Mouse (Mus musculus): ENCODE results near the gene Gemin6. TPM values are rescaled to one million over a fixed set of nuclear protein-coding genes. Genes with fewer than 3 reads are reported as not detected.
"Not testable (repeated sequence)": the region's sequence is repeated elsewhere in the genome, so short reads cannot be mapped to it uniquely, and the experiment has no call there.

The Gemin6 gene
- polyA plus RNA-seq, 1 experiment from 2014 or later = 18.2 TPM

GRCm38 (mm10) chr17:80223829-80224228 lies 412 bp upstream of the Gemin6 start:
- peak; percentile 64 for ATAC-seq
- Histone ChIP-seq H3K27me3 (ENCODE audit: control insufficient read depth, insufficient read depth, low read depth, low read length) (no peaks in the 10 kb centered on the region), H3K4me1 (ENCODE audit: control insufficient read depth, insufficient read depth, low read length) (peaks cover 5% of the 10 kb centered on the region; the same call in 1 of the 2 replicates), H3K4me2 (ENCODE audit: low read length) (peak overlapping the region; percentile 76), H3K4me3 (ENCODE audit: low read depth, low read length) (peak overlapping the region; percentile 67), H3K27ac (ENCODE audit: low read length) (peak overlapping the region; percentile 78), H3K9ac (ENCODE audit: low read depth, low read length) (peak overlapping the region; percentile 63), H3K36me3 (ENCODE audit: control insufficient read depth, insufficient read depth, low read length) (no peaks in the 10 kb centered on the region), H3K9me3 (replicated peaks; ENCODE audit: control insufficient read depth, low read length, poor library complexity, severe bottlenecking) (no peaks in the 10 kb centered on the region)
- WGBS = 5% methylated on average over 9 of the region's 9 CpGs

- peak; percentile 26; the same call in 1 of the 2 replicates for ATAC-seq
- H3K9me3 ChIP-seq (replicated peaks; ENCODE audit: control insufficient read depth, low read length, poor library complexity, severe bottlenecking) = not testable (repeated sequence)
- WGBS = 57% methylated on average over 4 of the region's 5 CpGs
Observed at GRCm38 (mm10) chr17:80225142-80225541, 901 bp downstream of the Gemin6 start.

GRCm38 (mm10) chr17:80229396-80229795 lies 5.2 kb downstream of the Gemin6 start:
- Histone ChIP-seq H3K27ac (ENCODE audit: low read length) (no peak overlapping the region; the same call in 1 of the 2 replicates), H3K9me3 (replicated peaks; ENCODE audit: control insufficient read depth, low read length, poor library complexity, severe bottlenecking) (no peaks in the 10 kb centered on the region), H3K27me3 (ENCODE audit: control insufficient read depth, insufficient read depth, low read depth, low read length) (no peaks in the 10 kb centered on the region), H3K9ac (ENCODE audit: low read depth, low read length) (no peak overlapping the region), H3K4me3 (ENCODE audit: low read depth, low read length) (no peak overlapping the region), H3K4me1 (ENCODE audit: control insufficient read depth, insufficient read depth, low read length) (peaks cover 2% of the 10 kb centered on the region; the same call in 1 of the 2 replicates), H3K4me2 (ENCODE audit: low read length) (no peak overlapping the region), H3K36me3 (ENCODE audit: control insufficient read depth, insufficient read depth, low read length) (no peaks in the 10 kb centered on the region)
- ATAC-seq = no peak
- 93% methylated on average over 2 of the region's 2 CpGs for WGBS

More at GRCm38 (mm10) chr17:80225142-80225541, 901 bp downstream of the Gemin6 start:
- not testable (repeated sequence) for H3K27me3 ChIP-seq (ENCODE audit: control insufficient read depth, insufficient read depth, low read depth, low read length); H3K9ac ChIP-seq (ENCODE audit: low read depth, low read length); H3K4me1 ChIP-seq (ENCODE audit: control insufficient read depth, insufficient read depth, low read length); H3K36me3 ChIP-seq (ENCODE audit: control insufficient read depth, insufficient read depth, low read length); H3K27ac ChIP-seq (ENCODE audit: low read length)
- peak overlapping the region; percentile 76 for H3K4me2 ChIP-seq (ENCODE audit: low read length)
- H3K4me3 ChIP-seq (ENCODE audit: low read depth, low read length) = peak overlapping the region; percentile 67

- Histone ChIP-seq H3K27me3 (ENCODE audit: control insufficient read depth, insufficient read depth, low read depth, low read length) (no peaks in the 10 kb centered on the region), H3K27ac (ENCODE audit: low read length) (no peak overlapping the region), H3K9me3 (replicated peaks; ENCODE audit: control insufficient read depth, low read length, poor library complexity, severe bottlenecking) (no peaks in the 10 kb centered on the region), H3K36me3 (ENCODE audit: control insufficient read depth, insufficient read depth, low read length) (peaks cover 12% of the 10 kb centered on the region), H3K4me1 (ENCODE audit: control insufficient read depth, insufficient read depth, low read length) (no peaks in the 10 kb centered on the region), H3K4me2 (ENCODE audit: low read length) (no peak overlapping the region), H3K9ac (ENCODE audit: low read depth, low read length) (no peak overlapping the region), H3K4me3 (ENCODE audit: low read depth, low read length) (no peak overlapping the region)
- WGBS = 93% methylated on average over 5 of the region's 5 CpGs
- ATAC-seq = no peak
Observed at GRCm38 (mm10) chr17:80233844-80234243, 9.6 kb downstream of the Gemin6 start.

GRCm38 (mm10) chr17:80234376-80234775 lies 10.1 kb downstream of the Gemin6 start:
- no peak for ATAC-seq
- H3K9me3 ChIP-seq (replicated peaks; ENCODE audit: control insufficient read depth, low read length, poor library complexity, severe bottlenecking) = no peaks in the 10 kb centered on the region
- no peak overlapping the region for H3K4me2 ChIP-seq (ENCODE audit: low read length)
- no peaks in the 10 kb centered on the region for H3K27me3 ChIP-seq (ENCODE audit: control insufficient read depth, insufficient read depth, low read depth, low read length)
- H3K9ac ChIP-seq (ENCODE audit: low read depth, low read length) = no peak overlapping the region
- 92% methylated on average over 7 of the region's 7 CpGs for WGBS
- no peak overlapping the region for H3K4me3 ChIP-seq (ENCODE audit: low read depth, low read length)
- H3K36me3 ChIP-seq (ENCODE audit: control insufficient read depth, insufficient read depth, low read length) = peaks cover 12% of the 10 kb centered on the region
- H3K27ac ChIP-seq (ENCODE audit: low read length) = no peak overlapping the region
- no peaks in the 10 kb centered on the region for H3K4me1 ChIP-seq (ENCODE audit: control insufficient read depth, insufficient read depth, low read length)

GRCm38 (mm10) chr17:80235477-80235876 lies 11.2 kb downstream of the Gemin6 start:
- H3K4me3 ChIP-seq (ENCODE audit: low read depth, low read length) = no peak overlapping the region
- no peak overlapping the region for H3K27ac ChIP-seq (ENCODE audit: low read length)
- no peaks in the 10 kb centered on the region for H3K9me3 ChIP-seq (replicated peaks; ENCODE audit: control insufficient read depth, low read length, poor library complexity, severe bottlenecking)
- WGBS = 87% methylated on average over 3 of the region's 3 CpGs
- peaks cover 15% of the 10 kb centered on the region for H3K36me3 ChIP-seq (ENCODE audit: control insufficient read depth, insufficient read depth, low read length)
- H3K4me2 ChIP-seq (ENCODE audit: low read length) = no peak overlapping the region
- no peak for ATAC-seq
- H3K27me3 ChIP-seq (ENCODE audit: control insufficient read depth, insufficient read depth, low read depth, low read length) = no peaks in the 10 kb centered on the region
- H3K4me1 ChIP-seq (ENCODE audit: control insufficient read depth, insufficient read depth, low read length) = no peaks in the 10 kb centered on the region
- no peak overlapping the region for H3K9ac ChIP-seq (ENCODE audit: low read depth, low read length)

GRCm38 (mm10) chr17:80236805-80237204 lies 12.6 kb downstream of the Gemin6 start:
- no peak overlapping the region for H3K27ac ChIP-seq (ENCODE audit: low read length)
- H3K4me3 ChIP-seq (ENCODE audit: low read depth, low read length) = no peak overlapping the region
- ATAC-seq = no peak
- H3K36me3 ChIP-seq (ENCODE audit: control insufficient read depth, insufficient read depth, low read length) = peaks cover 21% of the 10 kb centered on the region
- H3K9me3 ChIP-seq (replicated peaks; ENCODE audit: control insufficient read depth, low read length, poor library complexity, severe bottlenecking) = no peaks in the 10 kb centered on the region
- WGBS = 89% methylated on average over 3 of the region's 3 CpGs
- no peak overlapping the region for H3K4me2 ChIP-seq (ENCODE audit: low read length)
- no peaks in the 10 kb centered on the region for H3K27me3 ChIP-seq (ENCODE audit: control insufficient read depth, insufficient read depth, low read depth, low read length)
- H3K4me1 ChIP-seq (ENCODE audit: control insufficient read depth, insufficient read depth, low read length) = no peaks in the 10 kb centered on the region
- H3K9ac ChIP-seq (ENCODE audit: low read depth, low read length) = no peak overlapping the region

- H3K27ac ChIP-seq (ENCODE audit: low read length) = no peak overlapping the region
- no peaks in the 10 kb centered on the region for H3K9me3 ChIP-seq (replicated peaks; ENCODE audit: control insufficient read depth, low read length, poor library complexity, severe bottlenecking)
- no peaks in the 10 kb centered on the region for H3K27me3 ChIP-seq (ENCODE audit: control insufficient read depth, insufficient read depth, low read depth, low read length)
- H3K4me2 ChIP-seq (ENCODE audit: low read length) = no peak overlapping the region
- no peak for ATAC-seq
- H3K9ac ChIP-seq (ENCODE audit: low read depth, low read length) = no peak overlapping the region
- peaks cover 28% of the 10 kb centered on the region for H3K36me3 ChIP-seq (ENCODE audit: control insufficient read depth, insufficient read depth, low read length)
- 88% methylated on average over 5 of the region's 5 CpGs for WGBS
- no peaks in the 10 kb centered on the region for H3K4me1 ChIP-seq (ENCODE audit: control insufficient read depth, insufficient read depth, low read length)
- no peak overlapping the region for H3K4me3 ChIP-seq (ENCODE audit: low read depth, low read length)
Observed at GRCm38 (mm10) chr17:80237475-80237874, 13.2 kb downstream of the Gemin6 start.

- H3K4me2 ChIP-seq (ENCODE audit: low read length) = no peak overlapping the region
- H3K4me1 ChIP-seq (ENCODE audit: control insufficient read depth, insufficient read depth, low read length) = no peaks in the 10 kb centered on the region
- no peak for ATAC-seq
- H3K4me3 ChIP-seq (ENCODE audit: low read depth, low read length) = no peak overlapping the region
- no peak overlapping the region for H3K27ac ChIP-seq (ENCODE audit: low read length)
- no peaks in the 10 kb centered on the region for H3K27me3 ChIP-seq (ENCODE audit: control insufficient read depth, insufficient read depth, low read depth, low read length)
- no peaks in the 10 kb centered on the region for H3K9me3 ChIP-seq (replicated peaks; ENCODE audit: control insufficient read depth, low read length, poor library complexity, severe bottlenecking)
- 86% methylated on average over 9 of the region's 9 CpGs for WGBS
- peaks cover 62% of the 10 kb centered on the region for H3K36me3 ChIP-seq (ENCODE audit: control insufficient read depth, insufficient read depth, low read length)
- H3K9ac ChIP-seq (ENCODE audit: low read depth, low read length) = no peak overlapping the region
Observed at GRCm38 (mm10) chr17:80241594-80241993, 17.4 kb downstream of the Gemin6 start.

Measured in midbrain, embryonic 16.5 days (tissue).